Mouse (Mus musculus) heart, embryonic 10.5 days (tissue): ENCODE data around the gene Pnp2. TPM values are rescaled to one million over a fixed set of nuclear protein-coding genes. Genes with fewer than 3 reads are reported as not detected.

Source experiments
- DNase-seq: peaks from one replicate; pipeline ENCODE4 v3.0.0-alpha.2; 2017; ENCODE audit warnings: low spot score
- H3K27ac ChIP-seq: fragments of 300-500 bp; sonication (generic); 2 replicates; pipeline ENCODE4 v1.5.1; 2016; ENCODE audit warnings: mild to moderate bottlenecking
- H3K27me3 ChIP-seq: fragments of 300-500 bp; sonication (generic); 2 replicates; pipeline ENCODE4 v1.6.1; 2016; ENCODE audit warnings: mild to moderate bottlenecking; ENCODE audit not compliant: poor library complexity, insufficient read depth, severe bottlenecking
- H3K36me3 ChIP-seq: fragments of 300-500 bp; sonication (generic); 2 replicates; pipeline ENCODE4 v1.6.1; 2016; ENCODE audit warnings: mild to moderate bottlenecking, moderate library complexity
- H3K4me1 ChIP-seq: fragments of 300-500 bp; sonication (generic); 2 replicates; pipeline ENCODE4 v1.6.1; 2016; ENCODE audit warnings: mild to moderate bottlenecking
- H3K4me3 ChIP-seq: fragments of 300-500 bp; sonication (generic); 2 replicates; pipeline ENCODE4 v1.5.1; 2016; ENCODE audit warnings: mild to moderate bottlenecking, moderate library complexity
- H3K9me3 ChIP-seq: fragments of 300-500 bp; sonication (generic); 2 replicates; pipeline ENCODE4 v1.6.1; 2016; ENCODE audit warnings: mild to moderate bottlenecking, moderate library complexity
- WGBS: fragments of 180-500 bp; shearing (Covaris S2); methylation state at CpG from one replicate; pipeline ENCODE4 v1.1.7; 2016; 5-methylcytosine and 5-hydroxymethylcytosine counted together
- polyA plus RNA-seq: library from polyadenylated mRNA; unstranded; fragments of >200 nt; fragmentation: Nextera tagmentation; extraction: Ambion mirVana; gene quantifications from 2 replicates; pipeline ENCODE4 v1.2.1, GENCODE M21; 2016

Pnp2 gene
- polyA plus RNA-seq, 1 experiment from 2014 or later: not detected

- DNase-seq: no peak
- H3K4me1 ChIP-seq: no peaks in the 10 kb centered on the region
- no peaks in the 10 kb centered on the region for H3K27me3 ChIP-seq
- WGBS: 66% methylated on average over 2 of the region's 2 CpGs
- H3K9me3 ChIP-seq: no peaks in the 10 kb centered on the region
- no peak overlapping the region for H3K4me3 ChIP-seq
- H3K27ac ChIP-seq: no peak overlapping the region
- H3K36me3 ChIP-seq: no peaks in the 10 kb centered on the region
These were observed 42.3 kb downstream of the Pnp2 start for GRCm38 (mm10) chr14:50997999-50998666.

GRCm38 (mm10) chr14:51007152-51007801, 51.5 kb downstream of the Pnp2 start, which contains the start of gene Rnase10:
Gene Rnase10, plus strand, starts transcription at chr14:51007751.
- Histone ChIP-seq H3K36me3 (no peaks in the 10 kb centered on the region), H3K9me3 (no peaks in the 10 kb centered on the region), H3K4me1 (peaks cover 12% of the 10 kb centered on the region), H3K27ac (peak within 1 kb of the TSS; percentile 53; the same call in 1 of the 2 replicates), H3K4me3 (no peak within 1 kb of the TSS), H3K27me3 (no peaks in the 10 kb centered on the region)
- DNase-seq: no peak
- 75% methylated on average over 8 of the region's 8 CpGs for WGBS

- H3K9me3 ChIP-seq: no peaks in the 10 kb centered on the region
- no peaks in the 10 kb centered on the region for H3K27me3 ChIP-seq
- DNase-seq: no peak
- peaks cover 12% of the 10 kb centered on the region for H3K4me1 ChIP-seq
- H3K27ac ChIP-seq: peak overlapping the region; percentile 53; the same call in 1 of the 2 replicates
- no peaks in the 10 kb centered on the region for H3K36me3 ChIP-seq
- WGBS: 57% methylated on average over 13 of the region's 13 CpGs
- H3K4me3 ChIP-seq: no peak overlapping the region
These were observed 52.3 kb downstream of the Pnp2 start for GRCm38 (mm10) chr14:51007914-51008713.

- H3K9me3 ChIP-seq: no peaks in the 10 kb centered on the region
- peak overlapping the region; percentile 42; the same call in 1 of the 2 replicates for H3K27ac ChIP-seq
- H3K36me3 ChIP-seq: no peaks in the 10 kb centered on the region
- DNase-seq: no peak
- no peak overlapping the region for H3K4me3 ChIP-seq
- peaks cover 12% of the 10 kb centered on the region for H3K4me1 ChIP-seq
- H3K27me3 ChIP-seq: no peaks in the 10 kb centered on the region
- WGBS: 78% methylated on average over 4 of the region's 4 CpGs
These were observed 53.0 kb downstream of the Pnp2 start for GRCm38 (mm10) chr14:51008781-51009180.

GRCm38 (mm10) chr14:51009572-51009971, 53.8 kb downstream of the Pnp2 start:
- DNase-seq: no peak
- no peak overlapping the region for H3K27ac ChIP-seq
- no peak overlapping the region for H3K4me3 ChIP-seq
- H3K9me3 ChIP-seq: no peaks in the 10 kb centered on the region
- no peaks in the 10 kb centered on the region for H3K36me3 ChIP-seq
- peaks cover 12% of the 10 kb centered on the region for H3K4me1 ChIP-seq
- 79% methylated on average over 6 of the region's 6 CpGs for WGBS
- no peaks in the 10 kb centered on the region for H3K27me3 ChIP-seq

Other genes with a start within 250 kb of the Pnp2 start
- gene Olfr748, start 248.6 kb upstream of the Pnp2 start, polyA plus RNA-seq: not detected in 2 replicates
- not detected in 2 replicates for gene Olfr749, start 210.9 kb upstream of the Pnp2 start, polyA plus RNA-seq
- gene Ttc5, start 170.5 kb upstream of the Pnp2 start, polyA plus RNA-seq: 59.8 and 64.1 TPM in 2 replicates
- not detected in 2 replicates for gene Ccnb1ip1, start 148.3 kb upstream of the Pnp2 start, polyA plus RNA-seq
- gene Parp2, start 148.2 kb upstream of the Pnp2 start, polyA plus RNA-seq: 46.1 and 50.0 TPM in 2 replicates
- 4.6 and 6.2 TPM in 2 replicates for gene Tep1, start 85.4 kb upstream of the Pnp2 start, polyA plus RNA-seq
- gene Klhl33, start 58.5 kb upstream of the Pnp2 start, polyA plus RNA-seq: 0.19 TPM in 1 of 2 replicates, not detected in the other
- 132 and 145 TPM in 2 replicates for gene Osgep, start 31.1 kb upstream of the Pnp2 start, polyA plus RNA-seq
- 220 and 306 TPM in 2 replicates for gene Apex1, start 31.0 kb upstream of the Pnp2 start, polyA plus RNA-seq
- 36.1 and 44.7 TPM in 2 replicates for gene Pip4p1, start 25.1 kb upstream of the Pnp2 start, polyA plus RNA-seq
- gene Pnp, start 24.9 kb upstream of the Pnp2 start, polyA plus RNA-seq: 44.3 and 63.0 TPM in 2 replicates
- gene Gm49342, start 11.5 kb upstream of the Pnp2 start, polyA plus RNA-seq: not detected in 2 replicates
- gene Rnase10, start 51.8 kb downstream of the Pnp2 start, polyA plus RNA-seq: 0.11 and 0.31 TPM in 2 replicates
- not detected in 2 replicates for gene Rnase9, start 85.9 kb downstream of the Pnp2 start, polyA plus RNA-seq
- gene Rnase11, start 94.2 kb downstream of the Pnp2 start, polyA plus RNA-seq: not detected in 2 replicates
- 0.28 and 0.53 TPM in 2 replicates for gene Rnase12, start 101.7 kb downstream of the Pnp2 start, polyA plus RNA-seq
- gene Olfr750, start 118.4 kb downstream of the Pnp2 start, polyA plus RNA-seq: not detected in 2 replicates
- gene Rnase4, start 135.1 kb downstream of the Pnp2 start, polyA plus RNA-seq: 6.3 and 8.9 TPM in 2 replicates
- gene Ang, start 135.2 kb downstream of the Pnp2 start, polyA plus RNA-seq: 1.8 and 3.0 TPM in 2 replicates
- gene Eddm3b, start 158.4 kb downstream of the Pnp2 start, polyA plus RNA-seq: 0.13 TPM in 1 of 2 replicates, not detected in the other
- 0.14 and 0.87 TPM in 2 replicates for gene Rnase6, start 167.9 kb downstream of the Pnp2 start, polyA plus RNA-seq
- not detected in 2 replicates for gene Rnase1, start 190.8 kb downstream of the Pnp2 start, polyA plus RNA-seq
- not detected in 2 replicates for gene Rnase2b, start 206.3 kb downstream of the Pnp2 start, polyA plus RNA-seq
- gene Ang2, start 243.2 kb downstream of the Pnp2 start, polyA plus RNA-seq: not detected in 2 replicates
- gene Ear14, start 247.4 kb downstream of the Pnp2 start, polyA plus RNA-seq: not detected in 2 replicates